Mouse (Mus musculus) G1E (cell line): ENCODE results near the gene Qsox2.

Experiments used
- CTCF ChIP-seq: IDR thresholded peaks from 2 replicates; pipeline ENCODE4 v1.5.1; 2012; ENCODE audit warnings: low read depth, low read length, inconsistent platforms, mixed read lengths
- GATA1 ChIP-seq: IDR thresholded peaks from 2 replicates; pipeline ENCODE4 v1.6.1; 2012; ENCODE audit warnings: borderline replicate concordance, low read length, inconsistent platforms, mixed read lengths
- POLR2AphosphoS5 ChIP-seq: IDR thresholded peaks from 2 replicates; pipeline ENCODE4 v1.6.1; 2012; ENCODE audit warnings: low read depth, low read length, inconsistent platforms; ENCODE audit not compliant: insufficient replicate concordance
- TAL1 ChIP-seq: conservative IDR thresholded peaks from 2 replicates; pipeline ENCODE4 v1.6.1; 2012; ENCODE audit warnings: low read depth, low read length, inconsistent platforms, mixed read lengths

GRCm38 (mm10) chr2:26168843-26169579 is 68.3 kb downstream of the Qsox2 start:
- TF ChIP-seq GATA1 (no peak), CTCF (no peak), POLR2AphosphoS5 (no peak), TAL1 (no peak)
